Mouse (Mus musculus) inflammation-experienced regulatory T-cells, adult 6 months (primary cell): ENCODE results near the gene Rnf144a. TPM values are rescaled to one million over a fixed set of nuclear protein-coding genes. Genes with fewer than 3 reads are reported as not detected.
A peak's percentile ranks its signal among the peaks of the same experiment; 100 is the strongest.

ENCODE experiments used
- ATAC-seq: one replicate; pipeline ENCODE4 v1.8.0; 2017
- polyA plus RNA-seq, 3 experiments: library from polyadenylated mRNA; unstranded; fragments of 100-300 nt; shearing (Covaris generic); gene quantifications; one replicate each; pipeline ENCODE4 v1.2.1; 2017

The Rnf144a gene
- polyA plus RNA-seq, 3 experiments from 2014 or later = 1.3 to 4.6 (median 3.6) TPM

- ATAC-seq = no peak
These were observed 6.3 kb downstream of the Rnf144a start for GRCm38 (mm10) chr12:26408707-26409106.

- no peak for ATAC-seq
These were observed 10.0 kb downstream of the Rnf144a start for GRCm38 (mm10) chr12:26404781-26405702.

GRCm38 (mm10) chr12:26403372-26404125 lies 11.5 kb downstream of the Rnf144a start:
- ATAC-seq = no peak

GRCm38 (mm10) chr12:26401696-26402470 lies 13.2 kb downstream of the Rnf144a start:
- ATAC-seq = peak; percentile 90

GRCm38 (mm10) chr12:26401254-26401653 lies 13.8 kb downstream of the Rnf144a start:
- ATAC-seq = peak; percentile 51

- ATAC-seq = no peak
These were observed 14.3 kb downstream of the Rnf144a start for GRCm38 (mm10) chr12:26400762-26401161.

- ATAC-seq = no peak
These were observed 15.7 kb downstream of the Rnf144a start for GRCm38 (mm10) chr12:26399391-26399790.

- ATAC-seq = no peak
These were observed 16.5 kb downstream of the Rnf144a start for GRCm38 (mm10) chr12:26398597-26398996.

- no peak for ATAC-seq
These were observed 20.3 kb downstream of the Rnf144a start for GRCm38 (mm10) chr12:26394485-26395470.

GRCm38 (mm10) chr12:26393291-26393690 lies 21.8 kb downstream of the Rnf144a start:
- no peak for ATAC-seq

- ATAC-seq = peak; percentile 28
These were observed 23.9 kb downstream of the Rnf144a start for GRCm38 (mm10) chr12:26391162-26391561.

GRCm38 (mm10) chr12:26387523-26387922 lies 27.5 kb downstream of the Rnf144a start:
- ATAC-seq = no peak

- no peak for ATAC-seq
These were observed 28.1 kb downstream of the Rnf144a start for GRCm38 (mm10) chr12:26386947-26387346.

- no peak for ATAC-seq
These were observed 28.9 kb downstream of the Rnf144a start for GRCm38 (mm10) chr12:26386189-26386588.

GRCm38 (mm10) chr12:26385735-26386134 lies 29.3 kb downstream of the Rnf144a start:
- ATAC-seq = no peak

- no peak for ATAC-seq
These were observed 33.3 kb downstream of the Rnf144a start for GRCm38 (mm10) chr12:26381730-26382129.

- ATAC-seq = no peak
These were observed 35.3 kb downstream of the Rnf144a start for GRCm38 (mm10) chr12:26379797-26380196.

- no peak for ATAC-seq
These were observed 37.4 kb downstream of the Rnf144a start for GRCm38 (mm10) chr12:26377691-26378090.

GRCm38 (mm10) chr12:26376541-26377323 lies 38.3 kb downstream of the Rnf144a start:
- no peak for ATAC-seq

GRCm38 (mm10) chr12:26373721-26374120 lies 41.3 kb downstream of the Rnf144a start:
- ATAC-seq = no peak

GRCm38 (mm10) chr12:26370004-26370403 lies 45.0 kb downstream of the Rnf144a start:
- no peak for ATAC-seq
